Mouse (Mus musculus): ENCODE data around the gene Mbtd1. TPM values are rescaled to one million over a fixed set of nuclear protein-coding genes. Genes with fewer than 3 reads are reported as not detected.

Mbtd1 gene
- total RNA-seq, 4 experiments from 2014 or later, result 10.5 to 14.3 (median 12.4) TPM

GRCm38 (mm10) chr11:93987026-93987425 is 101.4 kb downstream of the Mbtd1 start:
- no peak for DNase-seq (ENCODE audit: low spot score)

- peak; percentile 76 for DNase-seq (ENCODE audit: low spot score)
These were observed 102.1 kb downstream of the Mbtd1 start for GRCm38 (mm10) chr11:93987625-93988327.

- peak; percentile 65 for DNase-seq (ENCODE audit: low spot score)
These were observed 102.8 kb downstream of the Mbtd1 start for GRCm38 (mm10) chr11:93988328-93989062.

GRCm38 (mm10) chr11:93994531-93994930 is 108.9 kb downstream of the Mbtd1 start:
- DNase-seq (ENCODE audit: low spot score), result peak; percentile 14

- peak; percentile 95 for DNase-seq (ENCODE audit: low spot score)
These were observed 109.6 kb downstream of the Mbtd1 start for GRCm38 (mm10) chr11:93995111-93995719.

GRCm38 (mm10) chr11:93995720-93996305 is 110.2 kb downstream of the Mbtd1 start, which contains the start of gene Spag9:
Spag9 (plus strand) TSS chr11:93996091.
- DNase-seq (ENCODE audit: low spot score), result peak; percentile 91

Other genes starting within 250 kb of the Mbtd1 start
- gene Utp18, start 86 bp upstream of the Mbtd1 start, total RNA-seq (2022), result 1 to 10 TPM; 8.4 to 9.0 (median 8.8) TPM
- 1,000 to 10,000 TPM; 1,051 to 1,128 (median 1,108) TPM for gene Nme2, start 70.4 kb downstream of the Mbtd1 start, total RNA-seq (2022)
- gene Gm20390, start 82.4 kb downstream of the Mbtd1 start, total RNA-seq (2022), result 10 to 100 TPM; 11.7 to 17.8 (median 12.5) TPM
- gene Nme1, start 82.7 kb downstream of the Mbtd1 start, total RNA-seq (2022), result 10 to 100 TPM in 3 of 4 experiments, 1 to 10 TPM in 1; 8.3 to 15.9 (median 12.6) TPM
- gene Spag9, start 110.2 kb downstream of the Mbtd1 start, total RNA-seq (2022), result 100 to 1,000 TPM; 141 to 155 (median 148) TPM